Mouse (Mus musculus): ENCODE data around the gene Fstl4.

Gene Fstl4

GRCm38 (mm10) chr11:52773073-52773472 lies 8.6 kb downstream of the Fstl4 start:
- in situ Hi-C loops (cut with MboI, MseI), result no loop called here

DNA sequence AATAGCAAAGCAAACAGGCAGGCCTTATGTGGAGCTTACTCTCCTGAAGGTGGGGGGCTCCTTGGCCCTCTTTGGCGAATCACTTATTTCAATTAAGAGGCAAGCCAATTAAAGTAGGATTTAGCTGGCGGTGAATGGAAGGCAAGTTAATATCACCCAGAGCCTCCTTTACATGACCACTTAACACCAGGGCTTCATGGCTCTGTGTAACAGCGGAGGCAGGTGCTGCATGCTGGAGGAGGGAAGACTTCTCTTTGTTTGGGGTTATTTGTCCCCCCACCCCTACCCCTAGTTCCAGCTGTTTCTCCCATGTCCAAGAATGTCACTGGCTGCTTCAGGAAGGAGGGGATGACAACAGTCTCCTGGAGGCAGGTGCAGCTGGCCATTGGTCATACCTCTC lies 10.9 kb downstream of the Fstl4 start:
- in situ Hi-C loops (cut with MboI, MseI), result no loop called here

DNA sequence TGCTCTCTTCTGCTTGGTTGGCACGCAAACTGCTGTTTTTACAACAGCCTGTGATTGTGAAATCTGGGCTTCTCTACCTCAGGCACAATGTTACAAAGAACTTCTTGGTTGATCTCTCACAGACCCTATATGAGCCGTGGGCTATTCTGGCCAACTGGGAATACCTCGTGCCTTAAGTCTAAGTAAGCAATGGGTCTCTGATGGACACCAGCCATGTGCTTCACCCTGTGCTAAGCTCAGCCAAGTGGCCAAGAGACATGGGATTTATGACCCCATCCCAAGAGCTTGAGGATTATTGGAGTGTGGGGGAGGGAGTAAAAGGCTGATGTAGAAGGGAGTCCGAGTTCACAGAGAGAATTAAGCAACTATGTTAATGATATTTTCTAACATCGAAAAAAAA lies 18.0 kb downstream of the Fstl4 start:
- in situ Hi-C loops (cut with MboI, MseI), result no loop called here

DNA sequence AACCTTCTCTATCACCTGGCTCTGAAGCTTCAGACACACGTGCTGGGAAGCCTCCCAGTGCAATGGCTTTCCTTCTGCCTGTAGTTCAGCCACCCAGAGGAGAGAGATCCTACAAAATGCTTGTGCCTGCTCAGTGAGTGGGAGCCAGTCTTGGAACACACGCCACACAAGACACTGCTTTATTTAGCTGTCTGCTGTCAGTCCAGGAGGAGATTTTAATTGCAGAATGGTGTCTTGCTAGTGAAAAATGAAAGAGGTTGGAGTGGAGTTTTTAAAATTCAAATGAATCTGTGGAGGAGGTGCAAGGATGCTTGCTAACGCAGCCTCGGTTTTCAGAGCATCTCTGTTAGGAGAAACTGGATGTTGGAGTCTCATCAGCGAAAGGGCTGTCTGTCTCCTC lies 29.9 kb downstream of the Fstl4 start:
- in situ Hi-C loops (cut with MboI, MseI), result no loop called here

- in situ Hi-C loops (cut with MboI, MseI), result no loop called here
Measured at GRCm38 (mm10) chr11:52809542-52809941, 45.1 kb downstream of the Fstl4 start.

DNA sequence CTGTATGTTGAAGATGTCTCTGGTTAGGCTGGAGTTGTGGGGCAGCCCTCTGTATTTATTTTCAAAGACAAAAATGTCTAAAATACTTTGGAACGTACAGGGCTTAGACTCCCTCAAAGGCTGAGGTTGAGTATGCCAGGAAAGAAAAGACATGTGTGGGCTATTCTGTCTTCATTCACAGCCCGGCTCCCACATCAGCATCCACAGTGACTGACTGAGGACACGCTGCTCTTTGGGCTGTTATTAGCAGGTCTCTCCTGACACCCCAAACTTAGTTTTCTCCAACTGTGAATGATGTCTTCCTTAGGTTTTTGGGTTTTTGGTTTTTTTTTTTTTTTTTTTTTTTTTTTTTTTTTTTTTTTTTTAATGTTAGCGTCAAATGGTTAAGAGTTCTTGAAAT lies 51.6 kb downstream of the Fstl4 start:
- in situ Hi-C loops (cut with MboI, MseI), result no loop called here

GRCm38 (mm10) chr11:52820336-52820905 lies 56.0 kb downstream of the Fstl4 start:
- in situ Hi-C loops (cut with MboI, MseI), result no loop called here

GRCm38 (mm10) chr11:52826591-52826990 lies 62.2 kb downstream of the Fstl4 start:
- in situ Hi-C loops (cut with MboI, MseI), result no loop called here

DNA sequence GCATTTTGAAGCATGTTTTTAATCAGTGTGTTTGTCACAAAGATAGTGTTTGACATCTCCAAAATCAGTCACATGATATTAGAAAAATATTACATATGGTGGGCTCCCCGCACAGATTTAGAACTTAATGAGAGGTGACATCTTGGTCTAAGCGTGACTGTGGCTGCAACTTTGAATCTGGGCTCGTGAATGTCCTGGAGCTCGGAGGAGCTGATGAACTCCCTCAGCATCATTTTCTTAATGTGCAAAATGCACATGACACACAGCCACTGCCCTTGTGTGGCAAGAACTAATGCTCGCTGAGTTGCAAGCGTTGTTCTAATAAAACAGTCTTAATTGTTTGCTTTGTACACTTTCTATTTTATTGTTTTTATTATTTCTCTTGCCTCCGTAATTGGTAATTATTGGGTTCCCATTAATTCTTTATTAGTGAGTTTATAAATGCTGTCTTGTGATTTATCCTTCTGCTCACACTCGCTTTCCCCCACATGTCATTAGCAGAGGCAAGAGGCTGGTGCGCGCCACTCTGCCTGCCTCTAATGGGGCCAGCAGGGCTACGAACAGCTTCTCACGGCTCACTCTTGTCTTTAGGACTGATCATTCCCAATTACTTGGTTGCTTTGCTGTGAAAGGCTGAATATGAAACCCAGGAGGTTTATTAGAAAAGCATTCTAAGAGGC lies 67.3 kb downstream of the Fstl4 start:
- in situ Hi-C loops (cut with MboI, MseI), result no loop called here

- in situ Hi-C loops (cut with MboI, MseI), result no loop called here
Measured at GRCm38 (mm10) chr11:52832311-52832675, 67.9 kb downstream of the Fstl4 start.

DNA sequence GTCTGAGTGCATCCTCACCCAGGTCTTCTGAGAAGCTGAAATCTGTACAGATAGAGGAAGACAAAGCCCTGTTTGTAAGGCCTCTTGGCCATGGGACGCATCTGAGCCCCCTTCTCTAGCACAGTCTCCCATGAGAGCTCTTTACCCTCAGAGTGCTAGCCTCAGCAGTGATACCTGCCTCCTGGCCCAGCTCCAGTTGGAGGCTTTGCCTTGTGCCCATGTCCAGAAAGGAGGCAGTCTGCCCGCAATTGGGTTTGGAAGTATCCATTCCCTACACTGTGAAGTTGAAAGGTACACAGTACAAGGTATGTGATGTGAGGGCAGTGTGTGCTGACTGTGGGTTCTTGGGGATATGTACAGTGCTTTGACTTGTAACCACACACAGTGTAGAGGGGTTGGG lies 84.3 kb downstream of the Fstl4 start:
- in situ Hi-C loops (cut with MboI, MseI), result no loop called here

GRCm38 (mm10) chr11:52850071-52850470 lies 85.6 kb downstream of the Fstl4 start:
- in situ Hi-C loops (cut with MboI, MseI), result loop anchor here in 1 of 2 experiments (10.0 kb wide), 1 partner anchor 1125 kb away; no protein-coding TSS in a partner anchor

GRCm38 (mm10) chr11:52872846-52873512 lies 108.5 kb downstream of the Fstl4 start:
- in situ Hi-C loops (cut with MboI, MseI), result no loop called here

GRCm38 (mm10) chr11:52875916-52876765 lies 111.7 kb downstream of the Fstl4 start:
- in situ Hi-C loops (cut with MboI, MseI), result no loop called here

GRCm38 (mm10) chr11:52877662-52878061 lies 113.2 kb downstream of the Fstl4 start:
- in situ Hi-C loops (cut with MboI, MseI), result no loop called here

DNA sequence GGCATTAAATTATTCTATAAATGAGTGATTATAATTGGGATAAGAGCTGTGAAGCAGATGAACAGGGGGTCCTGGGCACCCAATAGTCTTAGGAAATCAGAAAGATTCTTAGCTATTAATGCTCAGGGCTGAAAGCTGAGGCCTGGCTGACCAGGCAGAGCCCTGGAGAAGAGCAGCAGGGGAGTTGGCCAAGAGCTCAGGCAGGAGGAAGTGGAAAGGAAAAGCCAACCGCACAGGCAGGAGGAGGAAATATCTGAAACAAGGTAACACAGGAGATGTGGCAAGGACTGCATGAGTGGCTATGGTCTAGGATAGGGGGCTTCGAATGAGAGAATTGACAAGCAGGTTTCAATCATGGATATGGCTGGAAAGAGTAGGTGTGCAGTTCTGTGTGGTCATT lies 115.5 kb downstream of the Fstl4 start:
- in situ Hi-C loops (cut with MboI, MseI), result no loop called here

- in situ Hi-C loops (cut with MboI, MseI), result no loop called here
Measured at GRCm38 (mm10) chr11:52886559-52887303, 122.3 kb downstream of the Fstl4 start.

DNA sequence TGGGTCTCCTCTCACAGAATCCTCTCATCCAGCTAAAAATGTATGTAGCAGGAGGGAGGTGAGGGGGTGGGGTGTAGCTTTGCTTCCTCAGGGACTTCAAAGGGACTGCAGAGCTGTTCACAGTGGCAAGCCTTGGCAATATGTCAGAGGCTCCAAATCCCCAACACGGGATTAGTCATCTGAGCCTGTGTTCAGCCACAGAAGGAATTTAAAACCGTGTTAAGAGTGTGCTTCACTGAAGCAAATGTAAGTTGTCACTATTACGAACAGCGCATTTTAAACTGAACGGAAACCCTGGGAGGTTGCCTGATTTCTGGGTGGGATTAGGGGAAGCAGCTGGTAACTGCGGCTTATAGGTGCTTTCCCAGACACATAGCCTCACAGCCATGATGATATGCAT lies 123.7 kb downstream of the Fstl4 start:
- in situ Hi-C loops (cut with MboI, MseI), result no loop called here

GRCm38 (mm10) chr11:52889527-52889926 lies 125.1 kb downstream of the Fstl4 start:
- in situ Hi-C loops (cut with MboI, MseI), result no loop called here

- in situ Hi-C loops (cut with MboI, MseI), result no loop called here
Measured at GRCm38 (mm10) chr11:52890156-52890555, 125.7 kb downstream of the Fstl4 start.

DNA sequence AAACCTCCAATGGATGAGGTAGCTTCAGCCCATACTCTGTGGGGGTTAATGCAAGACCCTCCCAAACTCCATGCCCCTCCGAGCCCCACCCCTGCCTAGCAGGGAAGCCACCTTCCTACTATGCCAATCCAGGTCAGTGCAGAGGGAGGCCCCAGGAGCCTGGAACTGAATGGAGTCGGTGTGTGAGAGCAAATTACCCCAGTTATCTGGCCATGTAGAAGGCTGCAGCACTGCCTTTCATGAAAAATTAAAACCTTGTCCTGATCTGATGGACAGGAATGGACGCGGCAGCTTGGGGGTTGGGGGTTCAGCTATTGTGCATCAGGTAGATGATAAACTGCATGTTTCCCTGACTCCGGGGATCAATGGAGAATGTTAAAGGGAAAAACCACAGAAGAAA lies 139.7 kb downstream of the Fstl4 start:
- in situ Hi-C loops (cut with MboI, MseI), result no loop called here
